Mouse (Mus musculus) WW6 (cell line): ENCODE measurements around the gene Unc13d.
A peak's percentile ranks its signal among the peaks of the same experiment; 100 is the strongest.

Source experiments
- DNase-seq: peaks from one replicate; pipeline ENCODE4 v3.0.0-alpha.2; 2013; ENCODE audit warnings: low read depth, low spot score

The Unc13d gene

DNA sequence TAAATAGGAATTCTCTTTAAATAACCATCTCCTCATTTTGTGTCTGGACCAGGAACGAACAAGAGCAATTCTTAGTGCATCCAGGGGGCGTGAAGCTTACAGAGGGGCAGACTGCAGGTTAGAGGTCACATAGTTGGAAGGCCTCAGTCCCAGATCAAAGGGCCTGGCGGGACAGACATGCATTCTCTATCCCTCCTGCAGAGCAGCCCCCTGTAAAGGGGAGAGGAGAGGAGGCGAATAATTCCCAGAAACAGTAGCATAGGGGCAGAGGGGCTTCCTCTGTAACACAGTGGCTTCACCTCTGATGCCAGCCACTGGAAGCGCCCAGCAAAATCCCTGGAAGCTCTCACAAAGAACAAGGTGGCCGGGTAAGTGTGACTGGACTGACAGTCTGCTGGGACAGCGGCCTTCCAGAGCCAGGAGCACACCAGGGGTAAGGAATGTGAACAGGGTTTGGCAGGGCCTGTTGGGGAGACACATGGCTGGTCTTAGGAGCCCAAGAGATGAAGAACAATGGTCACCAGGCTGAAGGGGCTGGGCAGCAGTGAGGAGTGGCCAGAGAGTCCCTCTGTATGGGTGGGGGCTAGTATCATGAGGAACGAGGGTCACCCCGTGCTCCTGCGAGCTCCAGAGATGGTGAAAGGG, 1.0 kb upstream of the Unc13d start:
- DNase-seq = no peak

DNA sequence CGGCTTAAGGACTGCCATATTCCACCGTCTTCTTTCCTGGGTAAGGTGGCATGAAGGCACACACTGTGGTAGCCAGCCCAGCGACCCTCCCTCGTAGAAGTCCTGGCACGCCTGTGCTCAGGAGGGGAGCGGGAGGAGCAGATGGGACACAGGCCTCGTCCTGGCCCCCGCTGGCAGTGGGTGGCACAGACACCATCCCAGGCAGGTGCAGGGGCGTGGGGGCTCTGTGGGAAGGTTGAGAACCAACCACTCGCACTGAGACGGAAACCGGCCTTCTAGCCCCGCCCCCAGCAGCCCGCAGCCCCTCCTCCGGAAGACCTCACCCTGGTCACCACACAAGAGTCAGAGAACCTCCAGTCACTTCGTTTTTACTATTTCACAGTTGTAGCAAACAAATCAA, 460 bp upstream of the Unc13d start:
- no peak for DNase-seq

DNA sequence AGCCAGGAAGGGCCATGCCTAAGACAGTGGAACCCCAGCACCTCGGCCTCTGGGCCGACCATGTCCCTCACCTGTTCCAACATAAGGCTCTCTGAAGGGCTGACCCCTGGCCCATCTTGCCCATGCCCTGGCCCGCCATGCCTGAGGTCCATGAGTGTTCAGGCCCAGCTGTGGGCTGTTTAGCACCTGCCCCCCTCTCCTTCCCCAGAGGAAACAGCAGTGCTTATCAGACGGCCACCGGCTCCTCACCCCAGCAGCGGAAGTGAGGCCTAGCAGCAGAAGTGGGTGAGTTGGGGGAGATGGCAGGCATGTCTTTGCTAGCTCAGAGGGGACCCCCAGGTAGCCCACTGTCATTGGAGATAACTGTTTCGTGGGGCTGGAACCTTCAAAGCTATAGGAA, 925 bp downstream of the Unc13d start:
- DNase-seq = no peak

DNA sequence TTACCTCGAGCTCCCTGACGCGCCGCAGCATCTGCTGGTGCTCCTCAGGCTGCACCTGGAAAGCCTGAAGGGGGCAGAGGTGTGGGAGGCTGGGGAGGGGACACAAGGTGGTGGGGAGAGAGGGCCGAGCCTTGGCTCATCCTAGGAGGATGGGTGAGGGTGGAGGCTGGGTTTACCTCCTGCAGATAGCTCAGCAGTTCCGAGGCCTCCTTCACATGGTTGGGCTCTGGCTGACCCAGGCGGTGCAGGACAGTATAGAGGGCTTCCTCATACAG, 1.6 kb downstream of the Unc13d start:
- no peak for DNase-seq

DNA sequence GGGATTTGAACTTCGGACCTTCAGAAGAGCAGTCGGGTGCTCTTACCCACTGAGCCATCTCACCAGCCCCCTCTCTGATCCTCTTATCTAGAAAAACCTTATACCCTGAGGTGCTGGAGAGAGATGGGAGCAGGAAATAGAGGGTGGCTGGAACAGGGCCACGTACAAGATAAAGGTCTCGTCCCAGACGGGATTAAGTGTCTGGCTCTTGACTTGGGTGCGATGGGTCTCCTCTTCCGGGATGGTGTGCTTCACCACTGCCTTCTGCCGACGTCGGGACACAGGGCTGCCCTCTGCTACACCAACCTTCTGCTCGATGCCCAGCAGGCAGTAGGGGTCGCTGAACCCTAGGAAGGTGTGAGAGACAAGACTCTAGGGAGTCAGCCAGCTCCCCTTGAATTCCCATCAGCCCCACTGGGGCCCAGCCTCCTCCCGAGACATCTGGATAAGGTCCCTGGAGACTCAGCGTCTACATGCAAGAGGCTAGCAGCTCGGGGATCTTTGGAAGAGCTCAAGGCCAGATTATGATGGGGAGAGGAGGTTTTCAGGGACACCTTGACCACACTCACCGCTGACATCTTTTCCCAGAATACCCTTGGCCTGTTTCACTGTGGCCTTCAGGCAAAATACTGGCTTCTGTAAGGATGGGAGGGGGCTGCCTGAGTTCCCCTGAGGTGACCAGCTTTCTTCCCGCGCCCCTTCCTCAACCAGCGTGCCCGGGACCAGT, 2.1 kb downstream of the Unc13d start:
- DNase-seq = no peak

DNA sequence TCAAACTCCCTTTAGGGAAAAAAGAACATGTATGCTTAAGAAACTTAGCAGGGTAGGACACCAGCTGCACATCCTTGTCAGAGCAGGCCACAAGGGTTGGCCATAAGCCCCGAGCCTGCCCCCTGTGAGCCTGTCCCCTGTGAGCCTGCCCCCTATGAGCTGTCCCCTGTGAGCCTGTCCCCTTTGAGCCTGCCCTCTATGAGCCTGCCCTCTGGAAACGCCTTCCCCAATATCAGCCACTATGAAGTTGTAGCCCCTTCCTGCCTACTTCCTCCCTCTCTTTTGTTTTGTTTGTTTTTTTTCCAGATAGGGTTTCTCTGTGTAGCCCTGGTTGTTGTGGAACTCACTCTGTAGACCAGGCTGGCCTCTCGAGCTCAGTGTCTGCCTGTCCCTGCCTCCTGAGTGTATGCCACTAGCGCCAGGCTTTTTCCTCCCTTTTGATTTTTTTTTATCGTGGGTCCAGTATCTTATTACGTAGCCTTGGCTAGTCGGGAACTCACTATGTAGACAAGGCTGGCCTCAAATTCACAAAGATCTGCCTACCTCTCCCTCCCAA, 3.2 kb downstream of the Unc13d start:
- DNase-seq = no peak

DNA sequence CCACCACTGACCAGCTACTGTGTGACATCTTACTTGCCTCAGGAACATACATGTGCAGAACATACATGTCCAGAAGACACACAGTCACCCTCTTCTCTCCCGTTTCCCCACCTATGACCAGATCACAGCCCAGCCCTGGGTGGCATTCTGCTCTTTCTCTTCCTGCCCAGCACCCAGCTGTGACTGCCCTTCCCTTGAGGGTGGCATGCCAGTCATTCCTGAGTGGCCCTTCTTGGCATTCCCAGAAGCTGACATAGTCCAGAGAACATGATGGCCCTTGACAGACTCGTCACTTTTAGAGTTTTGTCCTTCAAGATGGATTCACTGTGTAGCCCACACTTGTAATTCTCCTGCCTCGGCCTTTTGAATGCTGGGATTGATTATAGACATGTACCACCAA, 5.2 kb downstream of the Unc13d start:
- no peak for DNase-seq

DNA sequence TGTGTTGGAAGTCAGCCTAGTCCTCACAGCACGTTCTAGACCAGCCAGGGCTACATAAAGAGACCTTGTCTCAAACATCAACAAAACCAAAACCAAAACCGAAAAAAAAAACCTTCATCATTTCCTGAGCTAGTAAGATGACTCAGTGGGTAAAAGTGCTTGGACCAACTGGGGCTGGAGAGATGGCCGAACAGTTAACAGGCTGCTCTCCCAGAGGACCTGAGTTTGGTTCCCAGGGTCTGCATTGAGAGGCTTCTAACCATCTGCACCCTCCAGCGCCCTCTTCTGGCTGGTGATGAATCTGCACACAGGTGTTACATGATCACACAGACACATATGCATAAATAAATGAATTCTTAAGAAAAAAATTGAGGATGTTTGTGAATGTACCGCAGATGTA, 6.3 kb downstream of the Unc13d start:
- DNase-seq = peak; percentile 61

DNA sequence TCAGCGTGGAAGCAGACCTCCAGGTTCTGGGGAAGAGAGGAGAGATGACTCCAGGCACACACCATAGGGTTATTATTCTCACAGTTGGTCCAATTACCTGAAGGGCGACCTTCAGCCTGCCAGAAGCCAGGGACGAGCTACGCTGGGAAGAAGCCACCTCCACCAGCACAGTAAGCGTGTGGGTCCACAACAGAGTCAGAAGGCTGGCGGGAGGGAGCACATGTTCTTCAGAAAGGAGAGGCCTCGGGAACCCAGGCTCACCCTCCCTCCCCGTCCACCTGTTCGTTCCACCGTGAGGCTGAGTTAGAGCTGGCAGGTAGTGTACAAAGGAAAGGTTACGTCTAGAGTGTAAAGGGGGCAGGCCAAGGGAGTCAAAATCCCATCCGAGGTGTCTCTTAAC, 12.4 kb downstream of the Unc13d start:
- DNase-seq = no peak

DNA sequence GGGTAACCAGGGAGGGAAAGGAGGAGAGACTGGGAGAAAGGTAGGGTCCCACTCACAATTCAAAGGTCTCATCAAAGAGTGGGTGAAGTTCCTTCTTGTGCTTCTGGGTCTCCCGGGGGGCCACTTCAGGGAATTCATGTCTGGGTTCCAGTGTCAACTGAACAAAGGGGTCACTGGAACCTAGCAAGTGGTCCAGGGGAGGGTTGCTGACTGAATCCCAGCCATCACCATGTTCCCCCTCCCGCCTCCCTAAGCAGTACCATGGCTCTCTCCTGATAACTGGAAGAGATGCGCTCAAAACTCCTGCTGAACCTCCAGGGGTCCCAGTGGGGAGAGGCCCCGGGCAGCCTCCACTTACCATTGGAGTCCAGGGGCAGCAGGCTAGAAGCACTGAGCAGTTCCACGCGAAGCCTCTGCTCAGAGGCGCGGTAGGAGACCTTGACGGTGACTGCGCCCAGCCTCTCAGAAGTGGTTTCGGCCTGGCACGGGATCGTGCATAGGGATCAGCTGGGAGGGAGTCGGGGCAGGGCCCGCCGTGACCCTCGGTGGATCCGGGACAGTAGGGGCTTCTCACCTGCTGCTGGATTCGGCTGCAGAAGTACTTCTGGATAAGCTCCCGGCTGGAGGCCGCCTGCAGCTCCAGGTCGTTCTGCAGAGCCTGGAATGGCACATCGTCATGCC, 13.4 kb downstream of the Unc13d start:
- no peak for DNase-seq

DNA sequence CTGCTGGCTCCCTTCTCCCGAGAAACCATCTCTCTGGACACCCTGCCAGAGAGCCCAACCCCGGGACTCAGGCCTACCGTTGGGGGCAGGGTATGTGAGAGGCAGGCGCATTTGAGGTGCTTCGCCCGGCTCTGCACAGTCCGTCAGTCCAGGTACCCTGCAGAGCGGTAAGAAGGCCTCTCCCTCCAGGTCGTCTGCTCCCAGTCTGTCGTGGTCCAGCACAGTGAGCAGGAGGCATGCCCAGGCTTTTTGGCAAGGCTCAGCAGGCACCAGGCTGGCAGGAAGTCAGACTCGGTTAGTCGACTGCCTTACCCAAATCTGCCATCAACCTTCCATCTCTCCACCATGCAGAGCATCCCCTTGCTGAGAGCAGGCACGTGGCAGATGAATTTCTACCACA, 14.2 kb downstream of the Unc13d start:
- DNase-seq = no peak

DNA sequence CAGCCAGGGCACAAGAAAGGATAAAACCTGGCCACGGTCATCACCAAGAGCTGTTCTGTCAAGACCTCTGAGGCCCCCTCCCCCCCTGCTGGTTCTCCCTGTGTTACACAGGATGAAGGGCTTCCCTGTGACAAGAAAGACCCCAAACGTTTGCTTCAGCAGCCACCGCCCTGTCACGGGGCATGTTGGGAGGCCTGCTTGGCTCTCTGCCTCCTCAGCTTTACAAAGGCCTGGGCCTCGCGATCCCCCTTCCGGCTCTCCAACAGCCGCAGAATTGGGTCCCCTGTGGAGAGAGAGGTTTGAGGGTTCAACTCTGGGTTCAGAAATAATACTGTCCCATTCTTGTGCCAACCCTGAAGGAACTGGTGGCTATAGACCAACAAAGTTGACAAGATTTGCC, 15.2 kb downstream of the Unc13d start:
- no peak for DNase-seq

DNA sequence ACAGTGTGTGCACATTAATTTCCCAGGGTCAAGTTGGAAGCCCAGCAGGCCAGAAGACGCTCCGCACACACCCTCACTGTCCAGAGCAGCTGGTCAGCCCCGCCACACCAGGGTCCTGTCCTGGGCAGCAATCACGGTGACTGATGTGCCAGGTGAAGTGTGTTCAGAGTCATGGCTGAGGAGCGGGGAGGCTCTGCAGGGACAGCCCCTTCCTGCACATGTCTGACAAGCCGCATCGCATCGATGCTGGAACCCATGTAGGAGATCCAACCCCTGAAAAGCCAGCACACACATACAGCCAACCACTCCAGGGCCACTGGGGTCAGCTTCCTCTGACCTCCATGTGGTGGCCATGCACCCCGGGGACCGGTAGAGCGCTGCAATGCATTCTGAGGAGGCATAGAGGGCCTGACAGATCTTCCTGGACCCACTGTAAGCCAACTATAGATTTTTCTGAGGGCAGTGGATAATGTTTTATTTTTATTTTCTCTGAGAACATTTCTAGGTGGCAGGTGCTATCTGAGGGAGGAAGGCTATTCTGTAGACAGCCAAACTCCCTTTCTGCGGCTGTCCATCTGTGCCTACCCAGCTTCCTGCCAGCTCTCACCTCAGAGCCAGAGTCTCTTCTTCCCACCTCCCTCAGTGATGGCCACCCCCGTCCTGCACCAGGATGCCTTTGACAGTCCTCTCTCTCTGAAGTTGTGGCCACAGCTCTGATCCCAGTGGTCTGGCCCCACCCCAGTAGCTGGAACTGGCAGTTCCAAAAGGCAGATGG, 15.9 kb downstream of the Unc13d start:
- DNase-seq = no peak

DNA sequence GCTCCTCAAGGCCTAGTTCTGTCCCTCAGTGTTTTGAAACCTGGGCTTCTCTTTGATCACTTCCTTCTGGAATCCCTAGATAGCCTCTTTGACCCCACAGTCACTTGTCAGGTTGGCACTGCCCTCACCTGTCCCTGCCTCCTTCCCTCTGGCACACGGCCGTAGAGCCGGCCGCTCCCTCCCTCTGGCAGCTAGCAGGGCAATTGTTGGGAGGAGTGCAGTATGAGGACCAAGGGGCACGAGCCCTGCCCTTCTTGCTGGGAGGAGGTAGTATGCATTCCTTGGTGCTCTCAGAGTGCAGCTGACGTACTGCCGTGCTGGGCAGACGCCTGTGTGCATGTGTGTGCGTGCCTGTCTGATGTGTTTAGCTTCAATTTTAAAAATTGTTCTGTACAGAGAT, 17.2 kb downstream of the Unc13d start:
- DNase-seq = no peak

DNA sequence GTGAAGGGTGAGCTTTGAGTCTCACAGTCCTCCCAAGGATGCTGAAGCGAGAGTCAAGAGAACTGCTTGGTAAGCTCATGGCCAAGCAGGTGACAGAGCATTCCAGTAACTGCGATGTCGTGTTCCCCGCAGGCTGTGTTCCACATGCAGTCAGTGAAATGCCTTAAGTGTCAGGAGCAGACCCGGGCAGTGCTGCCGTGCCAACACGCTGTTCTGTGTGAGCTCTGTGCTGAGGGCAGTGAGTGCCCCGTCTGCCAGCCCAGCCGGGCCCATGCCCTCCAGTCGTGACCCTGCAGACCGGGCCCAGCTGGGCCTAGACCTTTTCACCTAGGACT, 18.1 kb downstream of the Unc13d start:
- DNase-seq = no peak

DNA sequence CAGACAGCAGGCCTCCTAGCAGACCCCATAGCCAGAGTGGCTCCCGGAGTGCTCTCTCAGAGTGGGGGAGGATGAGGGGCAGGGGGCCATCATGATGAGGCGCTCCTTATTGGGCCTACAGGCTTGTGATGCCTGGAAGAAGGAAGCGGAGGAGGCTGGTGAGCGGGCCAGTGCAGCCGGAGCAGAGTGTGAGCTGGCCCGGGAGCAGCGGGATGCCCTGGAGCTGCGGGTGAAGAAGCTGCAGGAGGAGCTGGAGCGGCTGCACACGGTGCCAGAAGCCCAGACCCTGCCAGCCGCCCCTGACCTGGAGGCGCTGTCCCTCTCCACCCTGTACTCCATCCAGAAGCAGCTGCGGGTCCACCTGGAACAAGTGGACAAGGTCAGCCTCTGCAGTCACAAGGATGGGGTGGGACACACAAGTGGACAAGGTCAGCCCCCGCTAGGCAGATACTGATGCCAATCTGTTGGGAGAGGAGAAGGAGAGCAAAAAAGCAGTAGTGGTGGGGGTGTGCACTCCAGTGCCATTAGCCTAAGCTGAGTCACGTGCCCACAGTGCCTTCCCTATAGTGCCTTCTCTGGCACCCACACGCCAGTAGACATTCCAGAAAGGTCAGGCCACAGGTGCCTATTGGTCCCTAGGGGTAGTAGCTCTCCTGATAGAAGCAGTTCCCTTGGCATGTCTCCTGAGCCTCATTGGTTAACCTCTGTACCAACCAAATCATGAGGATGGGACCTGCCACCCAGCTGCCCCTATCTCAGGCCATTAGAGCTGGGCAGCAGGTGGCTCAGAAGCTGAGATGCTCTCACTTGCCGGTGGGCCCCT, 18.7 kb downstream of the Unc13d start:
- DNase-seq = no peak

DNA sequence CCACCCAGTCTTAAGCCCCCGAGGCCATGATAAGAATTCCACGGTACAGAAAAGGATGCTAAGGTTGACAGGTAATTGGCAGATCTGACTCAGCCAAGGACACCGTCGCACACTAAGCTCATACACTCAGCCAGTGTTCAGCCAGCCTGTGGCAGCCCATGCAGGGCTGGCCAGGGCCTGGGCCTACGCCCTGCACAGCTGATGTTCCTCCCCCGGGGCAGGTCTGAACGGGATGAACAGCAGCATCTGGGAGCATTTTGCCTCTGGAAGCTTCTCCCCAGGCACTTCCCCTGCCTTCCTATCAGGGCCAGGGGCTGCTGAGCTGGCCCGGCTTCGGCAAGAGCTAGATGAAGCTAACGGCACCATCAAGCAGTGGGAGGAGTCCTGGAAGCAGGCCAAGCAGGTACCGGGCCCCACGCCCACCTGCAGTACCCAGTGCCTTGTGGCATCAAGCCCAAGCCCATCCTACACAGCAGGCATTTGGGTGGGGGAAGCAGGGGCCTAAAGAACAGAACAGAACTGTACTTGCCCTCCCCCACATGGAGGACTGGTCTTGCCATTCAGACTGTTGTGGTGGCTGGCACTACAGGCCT, 19.6 kb downstream of the Unc13d start:
- DNase-seq = no peak

DNA sequence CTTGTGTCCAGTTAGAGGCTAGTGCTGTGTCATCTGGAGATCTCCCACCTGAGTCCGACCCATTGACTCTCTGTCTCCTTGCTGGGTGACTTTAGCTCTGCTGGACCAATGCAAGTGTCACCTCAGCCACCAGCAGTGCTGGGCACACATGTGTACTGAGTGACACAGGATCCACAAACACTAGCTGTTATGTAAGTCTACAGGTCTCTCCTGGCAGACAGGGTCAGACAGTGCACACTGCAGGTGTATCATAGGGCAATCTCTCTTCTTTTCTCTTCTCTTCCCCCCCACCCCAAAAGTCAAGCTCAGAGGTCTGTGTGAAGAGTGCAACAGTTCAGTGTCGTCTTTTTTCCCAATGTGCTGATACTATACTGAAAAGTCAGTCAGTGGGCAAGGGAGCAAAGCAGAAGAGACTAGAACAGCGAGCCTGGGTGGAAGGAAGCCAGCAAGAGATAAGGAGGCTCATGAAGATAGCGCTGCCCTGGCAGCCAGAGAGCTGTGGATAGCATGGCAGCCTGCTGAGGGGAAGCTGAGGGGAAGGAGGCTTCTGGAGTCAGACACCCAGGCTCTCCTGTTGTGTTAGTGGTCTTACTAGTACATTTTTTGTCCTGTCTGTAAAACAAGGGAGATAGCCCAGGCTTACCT, 20.4 kb downstream of the Unc13d start:
- DNase-seq = no peak

DNA sequence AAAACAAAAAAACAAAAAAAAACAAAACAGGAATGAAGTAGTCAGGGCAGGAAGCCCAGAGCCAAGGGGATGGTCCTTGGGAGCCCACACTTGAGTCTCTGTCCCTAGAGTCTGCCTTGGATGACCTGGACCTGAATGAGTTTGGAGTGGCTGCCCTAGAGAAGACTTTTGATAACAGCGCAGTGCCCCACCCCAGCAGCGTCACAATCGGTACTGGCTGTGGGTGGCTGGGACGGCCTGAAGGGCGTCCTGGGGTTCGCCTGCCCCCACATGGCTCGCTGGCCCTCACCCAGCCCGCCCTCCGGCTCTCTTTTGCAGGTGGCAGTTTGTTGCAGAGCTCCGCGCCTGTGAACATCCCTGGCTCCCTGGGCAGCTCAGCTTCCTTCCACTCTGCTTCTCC, 21.9 kb downstream of the Unc13d start:
- DNase-seq = no peak

DNA sequence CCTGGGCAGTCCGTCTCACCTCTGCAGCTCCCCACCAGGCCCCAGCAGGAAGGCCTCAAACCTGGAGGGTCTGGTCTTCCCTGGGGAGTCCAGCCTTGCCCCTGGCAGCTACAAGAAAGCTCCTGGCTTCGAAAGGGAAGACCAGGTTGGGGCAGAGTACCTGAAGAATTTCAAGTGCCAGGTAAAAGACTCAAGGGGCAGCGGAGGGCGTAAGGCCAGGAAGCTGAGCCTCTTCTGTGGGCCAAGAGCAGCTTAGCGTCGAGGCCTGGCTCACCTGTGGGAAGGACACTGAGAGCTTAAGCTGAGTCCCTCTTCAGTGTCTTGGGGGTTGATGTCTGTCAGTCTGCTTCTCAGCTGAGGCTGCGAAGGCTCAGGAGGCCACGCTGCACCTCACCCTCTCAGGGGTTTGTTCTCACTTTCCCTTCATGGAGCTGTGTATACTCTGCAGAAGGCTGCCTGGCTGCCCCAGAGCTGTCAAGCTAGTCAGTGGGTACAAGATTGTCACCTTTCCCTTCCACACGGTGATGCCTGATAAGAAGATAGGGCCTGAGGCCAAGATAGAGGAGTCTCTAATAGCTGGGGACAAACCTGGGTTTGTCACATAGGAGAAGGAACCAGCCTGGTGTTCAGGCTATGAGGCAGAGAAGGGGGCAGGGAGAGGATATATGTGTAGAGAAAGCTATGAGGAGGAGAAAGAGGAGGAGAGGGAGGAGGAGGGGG, 24.1 kb downstream of the Unc13d start:
- DNase-seq = no peak
